Mouse (Mus musculus) left cerebral cortex, adult 11 months (tissue): ENCODE results near the gene Txnrd3.
A peak's percentile ranks its signal among the peaks of the same experiment; 100 is the strongest.

ENCODE experiments used
- DNase-seq: peaks from one replicate; pipeline ENCODE4 v3.0.0; 2022; ENCODE audit warnings: low spot score

Gene Txnrd3

GRCm38 (mm10) chr6:89655011-89655410, 11.2 kb downstream of the Txnrd3 start:
- no peak for DNase-seq

GRCm38 (mm10) chr6:89658342-89658741, 14.6 kb downstream of the Txnrd3 start:
- no peak for DNase-seq

- DNase-seq = no peak
These were observed 15.1 kb downstream of the Txnrd3 start for GRCm38 (mm10) chr6:89658931-89659330.

DNA sequence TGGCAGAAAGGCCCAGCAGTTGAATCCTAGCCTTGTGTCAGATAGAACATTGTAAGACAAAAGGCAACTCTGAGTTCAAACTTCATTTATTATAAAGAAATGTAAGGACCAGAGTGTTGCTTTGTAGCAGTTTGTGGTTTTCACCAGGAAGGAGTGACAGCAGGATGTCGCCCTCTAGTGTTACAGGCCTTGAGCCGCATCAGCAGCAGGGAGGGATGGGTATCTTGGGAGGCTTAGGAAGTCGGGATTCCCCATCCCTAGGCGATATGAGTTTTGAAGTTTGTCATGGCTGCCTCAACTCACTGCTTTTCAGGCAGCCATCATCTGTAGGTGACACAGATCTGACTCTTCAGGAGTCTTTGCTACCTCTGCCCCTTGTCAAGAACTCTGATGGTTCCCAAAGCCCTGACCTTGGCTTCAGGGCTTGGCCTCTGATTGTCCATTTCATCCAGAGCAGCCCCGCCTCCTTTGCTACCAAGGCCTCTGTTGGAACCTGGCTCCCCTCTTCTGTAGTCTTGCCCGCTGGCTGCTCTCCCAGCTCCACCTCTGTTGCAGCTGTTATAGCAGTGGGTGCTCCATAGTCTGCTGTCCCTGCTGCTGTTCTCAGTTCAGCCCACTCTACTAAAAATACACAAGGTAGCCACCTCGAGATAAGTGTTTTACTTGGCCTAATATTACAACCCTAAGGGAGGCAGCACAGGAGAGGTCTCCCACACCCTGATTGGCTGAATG, 16.1 kb downstream of the Txnrd3 start:
- no peak for DNase-seq

DNA sequence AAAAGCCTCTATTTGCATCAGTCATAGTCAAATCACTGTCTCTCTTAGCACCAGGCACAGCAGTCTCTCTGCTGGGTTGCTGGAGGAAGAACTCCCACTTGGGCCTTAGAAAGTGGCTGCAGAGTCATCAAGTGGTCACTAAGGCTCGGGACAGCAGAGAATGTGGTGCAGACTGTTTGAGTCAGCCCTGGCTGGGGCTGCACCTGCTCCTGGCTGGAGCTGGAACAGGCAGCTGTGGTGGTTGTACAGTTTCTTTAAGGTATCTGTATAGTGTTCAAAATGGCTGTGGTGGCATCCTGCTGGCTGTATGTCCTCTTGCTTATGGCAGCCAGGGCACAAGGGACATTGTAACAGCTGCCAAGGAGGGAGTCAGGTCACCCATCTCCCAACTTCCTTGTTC, 16.7 kb downstream of the Txnrd3 start:
- no peak for DNase-seq

- no peak for DNase-seq
These were observed 18.7 kb downstream of the Txnrd3 start for GRCm38 (mm10) chr6:89662521-89662920.

DNA sequence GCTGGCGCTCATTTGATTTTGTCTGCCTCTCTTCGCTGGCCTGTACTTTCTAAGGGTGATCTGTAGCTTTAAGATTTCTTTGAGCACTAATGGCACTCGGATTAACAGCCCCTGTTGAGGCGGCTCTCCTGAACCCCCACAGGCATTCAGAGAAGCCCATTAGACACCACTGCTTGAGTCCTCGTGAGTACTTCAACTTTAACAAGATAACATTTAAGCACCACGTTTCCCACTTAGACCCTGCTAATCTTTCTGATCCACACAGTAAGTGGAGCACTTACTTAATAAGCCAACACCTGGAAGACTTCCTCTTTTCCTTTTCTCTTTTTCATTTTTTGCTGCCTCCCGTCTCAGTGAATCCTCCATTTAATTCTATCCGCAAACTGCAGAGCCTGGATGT, 21.4 kb downstream of the Txnrd3 start:
- no peak for DNase-seq

- DNase-seq = no peak
These were observed 21.9 kb downstream of the Txnrd3 start for GRCm38 (mm10) chr6:89665667-89666066.

GRCm38 (mm10) chr6:89666976-89667375, 23.2 kb downstream of the Txnrd3 start:
- DNase-seq = no peak

DNA sequence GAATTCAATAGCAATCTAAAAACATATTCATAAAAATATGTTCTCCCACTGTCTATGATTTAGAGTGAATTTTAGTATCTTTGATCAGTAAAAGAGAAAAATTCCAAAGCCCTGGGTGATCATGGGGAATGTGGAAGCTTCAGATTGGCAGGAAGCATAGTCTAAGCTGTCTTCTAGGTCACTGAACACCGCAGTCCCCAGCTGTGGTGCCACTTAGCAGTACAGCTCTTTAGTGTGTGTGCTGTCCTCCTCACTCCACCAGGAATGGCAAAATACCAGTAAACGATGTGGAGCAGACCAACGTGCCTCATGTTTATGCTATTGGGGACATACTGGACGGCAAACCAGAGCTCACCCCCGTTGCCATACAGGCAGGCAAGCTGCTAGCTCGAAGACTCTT, 25.8 kb downstream of the Txnrd3 start:
- no peak for DNase-seq

GRCm38 (mm10) chr6:89671431-89671830, 27.6 kb downstream of the Txnrd3 start:
- no peak for DNase-seq

DNA sequence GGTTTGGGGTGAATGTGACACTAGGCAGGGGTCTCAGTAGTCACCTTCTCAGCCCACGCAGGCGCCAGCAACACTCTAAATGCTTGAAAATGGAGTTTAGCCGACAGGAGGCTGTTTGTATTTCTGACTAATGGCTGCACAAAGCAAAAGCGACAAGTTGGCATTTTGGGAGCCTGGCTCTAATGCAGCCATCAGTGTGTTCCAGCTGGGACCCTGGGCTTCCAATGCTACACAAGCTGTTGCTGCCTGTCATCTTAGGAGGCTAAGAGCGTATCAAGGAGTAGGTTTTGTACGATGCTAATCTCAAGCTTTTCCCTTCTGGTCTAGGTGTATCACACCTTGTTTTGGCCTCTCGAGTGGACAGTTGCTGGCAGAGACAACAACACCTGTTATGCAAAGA, 28.9 kb downstream of the Txnrd3 start:
- no peak for DNase-seq

GRCm38 (mm10) chr6:89673135-89673780, 29.5 kb downstream of the Txnrd3 start:
- DNase-seq = no peak

- DNase-seq = no peak
These were observed 34.7 kb downstream of the Txnrd3 start for GRCm38 (mm10) chr6:89678522-89678921.

DNA sequence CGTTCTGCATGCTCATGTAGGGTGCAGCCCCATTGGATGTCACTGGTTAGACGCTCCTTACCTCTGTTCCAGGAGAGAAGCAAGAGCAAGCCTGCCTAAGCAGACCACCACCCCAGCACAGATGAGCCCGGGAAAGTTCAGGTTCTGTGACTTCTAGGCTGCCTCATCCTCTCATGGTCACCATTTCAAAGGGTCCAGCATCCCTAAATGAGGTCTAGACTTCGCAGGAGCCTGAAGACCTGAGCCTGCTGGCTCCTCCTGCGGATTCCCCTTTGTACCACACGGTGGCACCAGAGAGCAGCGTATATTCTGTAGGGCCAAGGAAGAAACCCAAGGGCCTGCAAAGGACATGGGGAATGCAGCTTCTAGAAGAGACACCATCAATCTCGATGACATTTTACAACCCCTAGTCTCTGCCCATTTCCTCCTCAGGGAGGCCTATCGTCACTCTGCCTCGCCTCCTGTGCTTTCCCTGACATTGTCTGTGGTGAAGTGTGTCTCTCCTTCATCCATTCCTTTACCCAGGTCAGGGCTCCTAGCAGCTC, 35.6 kb downstream of the Txnrd3 start:
- peak; percentile 38 for DNase-seq

DNA sequence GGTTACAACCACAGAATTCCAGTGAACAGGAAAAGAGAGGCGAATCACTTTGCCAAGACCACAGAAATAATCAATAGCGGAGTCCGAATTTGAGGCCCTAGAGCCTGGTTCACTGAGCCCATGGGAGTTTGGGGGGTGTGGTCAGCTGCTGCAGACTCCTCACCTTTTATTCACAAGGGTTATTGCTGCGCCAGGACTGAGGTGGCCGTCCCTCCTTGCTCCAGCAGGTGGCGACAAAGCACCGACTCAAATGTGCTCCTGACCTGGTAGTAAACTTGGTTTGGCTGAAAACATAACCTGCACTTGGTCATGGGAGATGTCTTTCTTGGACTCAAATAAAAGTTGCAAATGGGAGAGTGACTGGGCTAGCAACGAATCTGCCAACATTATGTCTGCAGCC, 36.4 kb downstream of the Txnrd3 start:
- DNase-seq = peak; percentile 52

GRCm38 (mm10) chr6:89684231-89684630, 40.4 kb downstream of the Txnrd3 start:
- DNase-seq = no peak

- no peak for DNase-seq
These were observed 43.3 kb downstream of the Txnrd3 start for GRCm38 (mm10) chr6:89687100-89687499.

DNA sequence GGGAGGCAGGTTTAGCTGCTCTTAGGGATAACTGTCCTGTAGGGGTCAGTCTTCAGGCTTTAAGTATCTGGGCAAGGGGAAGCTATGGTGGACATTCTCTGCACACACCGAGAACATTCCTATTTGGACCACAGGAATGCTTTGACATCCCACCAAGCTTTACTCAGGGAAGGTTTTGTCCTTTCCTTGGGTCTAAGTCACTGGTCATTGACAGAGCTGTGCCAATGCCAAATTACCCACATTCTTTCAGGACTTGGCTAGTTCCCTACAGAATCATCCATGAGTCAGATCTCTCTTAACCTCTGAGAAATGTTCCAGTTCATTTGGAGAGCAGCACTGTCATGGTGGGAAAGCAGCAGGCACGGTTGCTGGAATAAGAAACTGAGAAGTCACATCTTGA, 62.8 kb downstream of the Txnrd3 start:
- no peak for DNase-seq

DNA sequence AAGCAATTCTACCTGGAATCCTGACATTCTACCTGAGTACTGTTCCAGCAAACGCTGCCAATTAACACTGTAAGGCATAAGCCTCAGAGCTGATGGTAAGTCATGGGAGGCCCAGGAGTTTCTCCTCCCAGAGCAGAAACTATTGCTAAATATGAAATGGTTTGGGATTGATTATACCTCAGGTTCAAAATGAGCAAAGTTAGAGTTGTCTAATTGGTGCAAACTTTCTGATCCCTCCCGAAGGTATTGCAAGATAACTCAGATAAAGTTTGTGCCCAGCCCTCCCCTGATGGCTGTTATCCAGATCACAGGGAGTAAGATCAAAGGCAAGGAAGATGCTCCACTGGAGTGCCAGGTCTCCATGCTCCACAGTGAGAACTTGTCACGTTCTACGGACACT, 63.5 kb downstream of the Txnrd3 start, which contains the start of gene Vmn1r40:
TSS of gene Vmn1r40 (plus strand) at position 301 of the 400 bp plus-strand sequence.
- DNase-seq = no peak

DNA sequence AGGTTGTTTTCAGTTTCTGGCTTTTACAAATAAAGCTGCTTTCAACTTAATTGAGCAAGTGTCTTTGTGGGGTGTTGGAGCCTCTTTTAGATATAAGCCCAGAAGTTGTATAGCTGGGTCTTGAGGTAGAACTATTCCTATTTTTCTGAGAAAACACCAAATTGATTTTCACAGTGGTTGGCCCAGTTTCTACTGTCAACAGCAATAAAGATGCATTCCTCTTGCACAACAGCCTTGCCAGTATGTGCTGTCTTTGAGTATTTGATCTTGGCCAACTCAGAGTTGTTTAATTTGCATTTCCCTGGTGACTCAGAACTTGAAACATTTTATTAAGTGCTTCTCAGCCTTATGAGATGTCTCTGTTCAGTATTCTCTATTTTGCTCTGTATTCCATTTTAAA, 74.3 kb downstream of the Txnrd3 start:
- no peak for DNase-seq
